Mouse (Mus musculus): ENCODE results near the gene Clip1.

The Clip1 gene

DNA sequence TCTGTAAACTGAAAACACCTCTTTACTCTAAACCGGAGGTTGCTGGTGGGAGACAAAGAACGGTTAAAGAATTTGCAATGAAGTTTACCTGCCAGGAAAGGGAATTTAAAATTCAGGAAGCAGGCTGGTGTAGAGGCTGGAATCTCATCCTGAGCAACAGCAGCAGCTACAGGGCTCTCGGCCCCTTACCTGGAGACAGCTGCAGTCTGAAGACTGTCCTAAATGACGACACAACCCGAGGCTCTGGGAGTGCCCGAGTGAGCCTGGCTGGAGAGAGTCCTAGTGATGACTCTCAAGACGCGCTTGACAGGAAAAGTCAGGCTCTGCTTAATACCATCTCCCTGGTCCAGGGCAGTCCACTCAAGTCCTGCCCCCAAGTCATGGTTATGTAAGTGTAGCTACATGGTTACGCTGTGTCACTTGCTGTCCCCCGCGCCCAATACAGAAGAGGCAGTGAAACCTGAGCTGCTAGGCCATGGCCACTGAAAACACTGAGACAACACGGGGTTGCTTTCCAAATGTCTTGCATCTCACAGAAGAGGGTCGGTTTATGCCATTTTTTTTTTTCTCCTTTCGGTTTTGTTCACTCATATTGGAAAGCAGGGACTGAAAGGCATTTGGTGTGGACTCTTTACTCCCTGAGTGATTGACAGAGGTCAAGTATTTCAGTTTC lies 13.5 kb downstream of the Clip1 start:
- DNase-seq (ENCODE audit: low spot score in 2 of 2): no peak

DNA sequence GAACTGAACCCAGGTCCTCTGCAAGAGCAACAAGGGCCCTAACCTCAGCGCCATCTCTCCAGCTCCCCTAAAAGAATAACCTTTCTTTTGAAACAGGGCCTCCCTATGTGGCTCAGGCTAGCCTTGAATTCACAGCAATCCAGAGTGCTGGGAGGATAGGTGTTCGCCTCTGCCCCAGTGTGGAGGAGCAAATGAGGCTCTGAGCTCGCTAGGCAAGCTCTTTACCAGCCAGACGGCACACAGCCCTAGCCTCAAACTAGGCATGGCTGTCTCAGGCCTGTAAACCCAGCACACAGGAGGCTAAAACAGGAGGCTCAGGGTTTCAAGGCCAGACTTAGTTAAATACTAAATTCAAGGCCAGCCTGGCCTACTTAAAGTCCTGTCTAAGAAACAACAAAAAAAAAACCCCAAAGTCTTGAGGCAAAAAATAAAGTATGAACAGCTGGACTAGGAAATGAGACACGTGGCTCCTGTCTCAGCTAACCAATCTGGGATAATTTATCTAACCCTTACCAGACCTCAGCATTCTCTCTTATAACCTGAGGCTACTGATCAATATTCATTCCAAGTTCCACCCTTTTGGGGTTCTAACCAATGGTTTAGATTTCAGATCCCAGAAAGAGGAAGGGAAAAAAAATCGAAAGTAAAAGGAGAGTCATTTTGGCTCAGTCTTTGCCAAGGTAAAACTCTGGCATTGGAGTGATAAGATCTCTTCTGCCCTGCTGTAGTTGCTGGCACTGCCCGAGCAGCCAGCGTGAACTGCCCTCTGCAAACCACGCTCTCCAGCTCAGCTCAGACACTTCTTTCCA lies 14.2 kb downstream of the Clip1 start:
- DNase-seq (ENCODE audit: low spot score in 2 of 2): no peak

DNA sequence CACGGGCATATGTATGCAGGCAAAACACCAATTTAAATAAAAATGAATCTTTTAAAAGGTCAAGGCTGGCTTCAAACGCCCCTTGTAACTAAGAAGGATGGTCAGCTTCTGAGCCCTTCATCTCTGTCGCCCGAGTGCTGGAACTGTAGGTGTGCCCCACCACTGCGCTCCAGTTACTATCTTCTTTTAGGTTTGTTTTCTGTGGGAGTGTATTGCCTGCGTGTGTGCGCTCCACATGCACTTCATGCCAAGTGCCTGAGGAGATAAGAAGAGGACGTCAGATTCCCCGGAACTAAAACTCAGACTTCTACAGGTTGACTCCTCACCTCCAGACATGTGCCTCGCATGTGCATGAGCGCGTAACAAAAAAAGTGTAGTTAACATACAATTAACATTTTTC lies 16.5 kb downstream of the Clip1 start:
- DNase-seq (ENCODE audit: low spot score in 2 of 2): no peak

DNA sequence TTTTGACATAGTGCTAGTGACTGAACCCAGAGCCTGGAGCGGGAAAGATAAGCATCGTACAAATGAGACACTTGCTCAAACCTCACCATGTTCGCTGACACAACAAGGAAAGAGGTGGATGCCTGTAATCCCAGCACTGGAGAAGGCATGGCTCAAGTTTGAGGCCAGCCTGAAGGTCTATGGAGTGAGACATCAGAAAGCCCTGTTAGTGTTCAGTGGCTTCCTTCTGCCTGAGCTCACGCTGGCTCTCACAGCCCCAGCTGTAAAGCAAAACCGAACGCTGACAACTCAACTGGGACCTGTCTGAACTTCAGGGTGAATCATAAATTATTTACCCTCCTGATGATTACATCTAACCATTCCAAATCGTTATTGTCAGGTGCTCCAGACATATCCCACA lies 18.5 kb downstream of the Clip1 start:
- DNase-seq (ENCODE audit: low spot score in 2 of 2): no peak

DNA sequence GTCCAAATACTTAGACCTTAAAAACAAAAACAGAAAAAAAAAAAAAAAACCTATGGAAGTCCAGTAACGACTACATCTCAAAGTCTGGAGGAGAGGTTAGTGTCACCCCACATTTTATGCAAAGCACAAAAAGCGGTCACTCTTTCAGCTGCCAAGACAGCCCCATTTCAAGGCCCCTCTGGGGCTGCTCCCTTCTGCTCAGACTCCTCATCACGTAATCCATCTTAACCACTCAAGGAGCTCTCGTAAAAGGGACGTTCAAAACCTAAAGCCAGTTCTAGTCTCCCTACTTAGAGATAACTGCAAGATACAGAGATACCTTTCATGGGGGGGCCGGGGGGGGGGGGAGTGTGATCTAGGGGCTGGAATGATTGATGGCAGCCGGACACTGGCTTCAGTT lies 20.1 kb downstream of the Clip1 start:
- no peak for DNase-seq (ENCODE audit: low spot score in 2 of 2)

DNA sequence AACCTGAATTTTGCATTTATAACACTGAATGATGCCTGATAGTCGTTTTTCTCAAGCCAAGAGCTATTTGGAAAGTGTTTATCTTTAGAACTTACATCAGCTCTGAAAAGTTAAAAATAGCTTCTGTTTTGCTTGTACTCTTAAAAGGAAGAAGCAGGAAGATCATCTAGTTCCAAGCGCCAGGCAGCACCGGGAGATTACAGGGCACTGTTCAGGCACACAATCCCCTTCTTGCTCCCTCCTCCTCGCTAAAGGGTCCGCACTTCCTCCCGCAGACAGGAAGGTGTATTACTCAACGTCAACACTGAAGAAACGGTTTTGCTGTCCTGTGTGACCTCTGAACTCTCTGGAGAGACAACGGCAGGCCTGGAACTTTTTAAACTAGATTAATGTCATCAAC lies 22.4 kb downstream of the Clip1 start:
- DNase-seq (ENCODE audit: low spot score in 2 of 2): no peak

DNA sequence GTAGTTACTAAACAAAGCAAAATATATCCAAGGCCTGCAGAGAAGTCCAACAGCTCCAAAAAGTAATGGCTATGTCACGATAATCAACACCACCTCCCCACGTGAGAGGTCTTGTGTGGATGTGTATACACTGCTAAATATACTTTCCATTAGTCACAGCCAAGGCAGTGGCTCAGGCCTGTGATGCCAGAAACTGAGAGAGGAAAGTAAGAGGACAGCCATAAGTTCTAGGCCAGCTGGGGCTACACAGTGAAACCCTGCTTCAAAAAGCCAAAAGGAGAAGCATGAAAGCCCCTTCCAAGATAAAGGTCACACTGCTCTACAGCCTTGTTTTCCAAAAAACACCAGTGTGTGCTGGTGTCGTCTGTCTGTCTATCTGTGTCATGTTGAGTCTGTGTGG lies 22.8 kb downstream of the Clip1 start:
- DNase-seq (ENCODE audit: low spot score in 2 of 2): peak in 1 of 2 experiments; percentile 45

DNA sequence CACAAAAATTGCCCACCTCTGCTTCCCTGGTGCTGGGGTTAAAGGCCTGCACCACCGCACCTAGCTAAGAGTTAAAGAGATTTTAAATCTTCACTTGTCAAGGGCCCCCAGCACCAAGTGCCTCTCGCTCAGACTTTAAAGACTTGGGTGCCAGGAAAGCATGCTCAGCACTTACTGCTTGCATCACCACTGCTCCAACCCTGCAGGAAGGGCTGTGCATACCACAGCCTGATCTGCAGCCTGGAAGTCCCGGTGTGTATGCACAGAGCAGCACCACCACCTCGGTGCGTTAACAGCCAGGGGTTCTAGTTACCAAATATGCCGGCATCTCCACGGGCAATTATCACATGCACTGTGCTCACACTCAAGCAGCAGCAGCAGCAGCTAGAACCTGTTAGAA lies 26.8 kb downstream of the Clip1 start:
- DNase-seq (ENCODE audit: low spot score in 2 of 2): no peak

DNA sequence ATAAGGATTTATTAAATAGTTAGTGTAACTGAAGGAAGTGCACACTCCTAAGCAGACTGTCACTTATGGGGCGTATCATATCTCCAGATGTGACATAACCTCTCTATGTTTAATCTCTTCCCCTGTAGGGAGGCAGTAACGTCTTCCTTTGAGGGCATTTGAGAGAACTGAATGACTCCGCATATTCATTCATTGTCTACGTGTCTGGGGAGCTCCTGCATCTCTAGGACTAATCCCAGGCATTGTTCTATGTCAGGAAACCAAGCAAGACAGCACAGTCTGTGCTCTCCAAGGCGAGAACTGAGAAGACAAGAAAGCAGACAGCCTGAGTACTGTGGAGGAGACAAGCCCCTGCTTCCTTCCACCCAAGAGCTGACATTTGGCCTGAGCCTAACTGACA lies 29.5 kb downstream of the Clip1 start:
- no peak for DNase-seq (ENCODE audit: low spot score in 2 of 2)

DNA sequence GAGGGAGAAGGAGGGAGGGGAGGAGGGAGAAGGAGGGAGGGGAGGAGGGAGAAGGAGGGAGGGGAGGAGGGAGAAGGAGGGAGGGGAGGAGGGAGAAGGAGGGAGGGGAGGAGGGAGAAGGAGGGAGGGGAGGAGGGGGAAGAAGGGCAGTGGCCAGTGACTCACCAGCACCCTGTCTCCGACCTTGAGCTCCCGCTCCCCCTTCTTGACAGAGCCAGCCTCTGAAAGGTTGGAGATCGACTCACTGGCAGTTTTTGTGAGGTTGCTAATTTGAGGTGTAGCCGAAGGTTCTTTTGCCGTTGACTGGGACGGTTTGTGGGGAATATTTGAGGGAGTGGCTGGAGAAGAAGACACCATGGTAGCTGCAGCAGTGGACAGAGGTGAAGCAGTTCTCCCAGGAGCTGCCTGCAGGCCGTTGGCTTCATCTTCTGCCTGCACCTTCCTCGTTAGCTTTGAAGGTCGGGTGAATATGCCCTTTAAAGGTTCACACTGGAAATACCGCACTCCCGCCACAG lies 31.1 kb downstream of the Clip1 start:
- no peak for DNase-seq (ENCODE audit: low spot score in 2 of 2)

DNA sequence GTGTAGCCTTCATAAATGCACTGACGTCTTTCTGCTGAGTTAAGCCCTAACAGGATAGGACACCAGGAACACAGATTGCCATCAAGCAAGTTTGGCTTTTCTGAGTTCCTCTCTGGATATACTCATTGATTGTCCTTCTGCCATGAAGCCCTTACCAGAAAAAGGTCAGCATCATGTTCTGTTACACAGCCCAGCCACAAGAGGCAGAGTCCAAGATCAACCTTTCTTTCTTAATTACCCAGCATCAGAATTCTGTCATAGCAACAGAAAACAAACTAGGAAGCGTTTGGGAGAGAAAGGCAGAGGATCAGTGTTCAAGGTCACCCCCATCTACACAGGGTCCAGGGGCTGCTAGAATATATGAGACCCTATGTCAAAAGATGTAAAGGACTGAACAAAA lies 33.6 kb downstream of the Clip1 start:
- no peak for DNase-seq (ENCODE audit: low spot score in 2 of 2)

DNA sequence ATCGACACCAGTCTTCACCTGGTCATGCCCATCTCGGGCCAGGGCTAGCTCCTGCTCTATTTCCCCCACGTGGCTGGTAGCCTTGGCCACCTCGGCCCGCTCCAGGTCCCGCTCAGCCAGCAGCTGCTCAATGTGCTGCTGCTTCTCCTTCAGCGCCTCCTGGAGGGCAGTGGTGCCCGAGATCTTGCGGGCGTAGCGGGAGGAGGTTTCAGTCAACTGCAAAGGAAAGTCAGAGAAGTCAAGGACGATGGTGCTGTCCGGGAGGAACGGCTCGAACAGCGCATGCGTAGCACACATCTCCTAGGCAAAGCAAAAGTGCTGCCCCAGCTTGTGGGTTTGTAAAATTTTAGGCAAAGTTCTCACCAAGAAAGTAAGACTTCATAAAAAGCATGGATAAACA lies 42.0 kb downstream of the Clip1 start:
- no peak for DNase-seq (ENCODE audit: low spot score in 2 of 2)

DNA sequence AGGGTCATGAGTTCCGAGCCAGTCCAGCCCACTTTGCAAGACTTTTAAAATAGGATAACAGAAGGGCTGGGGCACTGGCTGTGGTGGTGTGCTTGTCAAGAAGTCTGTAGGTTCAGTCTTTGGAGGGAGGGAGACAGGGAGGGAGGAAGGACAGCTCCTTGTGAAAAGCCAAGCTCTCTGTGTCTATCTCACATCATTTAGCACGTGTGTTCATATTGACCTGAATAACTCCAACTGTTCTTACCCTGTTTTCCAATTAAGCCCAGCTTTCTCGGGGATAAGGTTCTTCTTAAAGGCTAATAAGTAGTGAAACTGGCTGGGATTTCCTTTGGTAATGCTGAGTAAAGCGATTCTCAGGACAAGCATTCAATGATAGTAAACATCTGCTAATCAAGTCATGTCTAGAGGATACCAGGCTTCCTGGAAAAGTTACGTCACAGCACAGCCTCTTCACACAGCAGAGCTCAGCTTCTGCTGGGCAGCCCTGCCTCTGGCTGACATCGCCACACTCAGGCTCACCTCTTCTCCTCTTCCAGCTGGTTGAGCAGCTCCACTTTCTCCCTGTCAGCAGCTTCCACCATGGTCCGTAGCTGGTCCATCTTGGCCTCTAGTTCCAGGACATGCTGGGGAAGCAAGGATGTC lies 43.0 kb downstream of the Clip1 start:
- no peak for DNase-seq (ENCODE audit: low spot score in 2 of 2)

DNA sequence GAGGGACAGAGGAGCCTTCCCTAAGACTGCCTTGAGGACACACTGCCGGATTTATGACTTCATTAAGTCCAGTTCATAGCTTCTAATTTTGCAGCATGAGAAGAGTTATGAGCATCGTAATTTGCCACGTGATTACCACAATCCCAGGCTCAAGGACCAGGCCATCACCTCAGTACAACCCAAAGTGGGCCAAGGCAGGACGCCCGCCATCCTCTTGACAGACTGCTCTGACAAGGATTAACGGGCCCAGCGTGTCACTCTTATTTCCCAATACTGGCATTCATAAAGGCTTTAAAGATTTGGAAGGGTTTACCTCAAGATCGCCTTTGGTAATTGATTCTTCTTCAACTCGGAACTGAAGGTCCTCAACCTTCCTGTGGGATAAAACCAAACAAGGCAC lies 44.2 kb downstream of the Clip1 start:
- no peak for DNase-seq (ENCODE audit: low spot score in 2 of 2)

DNA sequence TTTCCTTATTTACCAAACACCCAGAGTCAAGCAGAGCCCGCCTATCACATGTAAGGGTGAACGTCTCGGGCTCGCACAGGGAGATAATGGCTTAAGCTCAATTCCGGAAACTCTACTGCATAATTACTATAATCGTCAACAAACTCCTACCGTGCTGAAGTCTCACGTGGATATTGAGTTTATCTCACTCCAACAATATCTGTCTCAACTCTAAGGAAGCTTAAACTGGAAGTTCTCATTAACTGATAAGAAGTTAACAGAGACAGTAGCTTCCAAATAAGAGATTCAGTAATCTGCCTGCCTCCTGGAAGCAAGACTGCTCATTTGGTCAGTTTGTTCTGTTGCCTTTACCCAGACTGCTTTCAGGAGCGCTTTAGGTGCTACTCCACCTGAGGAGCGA lies 53.2 kb downstream of the Clip1 start:
- no peak for DNase-seq (ENCODE audit: low spot score in 2 of 2)

DNA sequence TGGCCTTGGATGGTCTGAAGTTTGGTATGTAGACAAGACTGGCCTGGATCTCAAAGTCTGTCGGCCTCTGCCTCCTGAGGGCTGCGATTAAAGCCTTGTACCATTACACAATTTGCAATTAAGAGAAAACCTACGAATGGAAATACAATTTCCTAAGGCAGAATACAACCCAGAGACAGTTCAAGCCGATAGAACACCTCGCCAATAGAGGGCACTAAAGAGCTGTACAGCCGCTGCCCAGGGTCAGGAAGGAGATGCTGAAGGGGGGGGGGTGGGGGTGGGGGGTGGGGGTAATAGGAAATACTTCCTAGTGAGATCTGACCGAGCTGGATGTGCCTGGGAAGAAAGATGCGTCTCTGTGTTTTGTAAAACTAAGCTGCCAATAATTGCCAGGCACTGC lies 57.8 kb downstream of the Clip1 start:
- peak; percentile 38 to 64 for DNase-seq (ENCODE audit: low spot score in 2 of 2)

DNA sequence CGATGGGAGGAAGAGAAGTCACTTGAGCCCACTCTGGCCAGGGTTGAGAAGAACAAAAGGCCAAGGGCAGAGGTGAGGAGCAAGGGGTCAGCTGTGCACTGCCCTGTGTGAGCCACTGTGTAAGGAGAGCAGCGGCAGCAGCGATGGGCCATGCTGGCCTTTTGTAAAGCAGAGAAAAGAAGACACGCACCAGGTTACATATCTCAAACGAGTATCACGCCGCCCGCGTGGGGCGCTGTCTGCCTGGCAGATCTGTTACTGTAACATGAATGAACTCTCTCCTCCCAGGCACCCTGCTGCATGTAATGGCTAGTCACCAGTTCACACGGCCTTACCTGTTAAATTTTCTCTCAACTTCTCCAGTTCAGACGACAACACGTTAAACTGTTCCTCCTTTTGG lies 62.0 kb downstream of the Clip1 start:
- no peak for DNase-seq (ENCODE audit: low spot score in 2 of 2)

DNA sequence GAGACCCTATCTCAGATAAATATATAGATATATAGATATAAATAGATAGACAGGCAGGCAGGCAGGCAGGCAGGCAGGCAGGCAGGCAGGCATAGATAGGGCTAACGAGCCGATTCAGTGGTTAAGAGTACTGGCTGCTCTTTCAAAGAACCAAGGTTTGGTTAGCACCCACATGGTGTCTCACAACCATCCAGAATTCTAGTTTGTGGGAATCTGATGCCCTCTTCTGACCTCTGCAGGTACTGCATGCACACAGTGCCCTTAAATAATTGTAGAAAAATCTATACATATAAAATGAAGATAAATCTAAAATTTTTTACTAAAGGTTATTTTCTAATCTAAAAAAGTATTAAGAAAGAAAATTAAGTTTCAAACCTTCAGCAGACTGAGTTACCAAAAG lies 65.9 kb downstream of the Clip1 start:
- DNase-seq (ENCODE audit: low spot score in 2 of 2): peak in 1 of 2 experiments; percentile 39

DNA sequence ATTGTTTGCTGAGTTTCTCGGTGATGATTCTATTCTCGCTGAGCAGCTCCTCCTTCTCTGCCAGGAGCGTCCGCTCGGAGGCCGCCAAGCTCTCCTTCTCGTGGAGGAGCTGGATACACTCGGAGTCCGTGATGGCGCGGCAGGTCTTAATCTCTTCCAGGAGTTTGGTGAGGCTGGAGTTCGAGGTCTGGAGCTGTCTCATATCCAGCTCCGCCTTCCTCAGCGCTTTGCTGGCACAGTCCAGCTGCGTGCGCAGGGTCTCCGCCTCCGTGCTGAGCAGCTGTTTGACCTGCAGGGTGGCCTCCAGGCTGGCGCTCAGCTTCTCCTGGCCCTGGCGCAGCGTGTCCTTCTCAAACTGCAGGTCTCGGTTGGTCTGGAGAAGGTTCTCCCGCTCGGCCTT lies 70.2 kb downstream of the Clip1 start:
- no peak for DNase-seq (ENCODE audit: low spot score in 2 of 2)

DNA sequence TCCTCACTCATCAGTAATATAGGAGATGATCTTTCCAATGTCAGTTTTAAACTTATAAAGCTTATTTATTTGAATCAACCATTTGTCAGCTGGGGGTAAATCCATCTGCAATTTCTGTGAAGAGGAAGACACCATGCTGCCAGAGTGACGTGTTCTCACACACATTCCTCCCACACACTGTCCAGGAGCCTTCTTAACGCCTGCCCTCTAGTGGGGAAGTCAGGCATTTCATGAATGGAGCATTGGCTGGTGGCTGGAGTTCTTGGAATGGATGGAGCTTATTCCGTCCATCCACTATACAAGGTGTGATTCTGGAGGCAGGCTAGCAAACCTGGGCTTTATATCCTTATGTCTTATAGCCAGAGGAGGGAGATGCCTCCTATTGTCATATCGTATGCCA lies 74.6 kb downstream of the Clip1 start:
- peak; percentile 88 to 94 for DNase-seq (ENCODE audit: low spot score in 2 of 2)

DNA sequence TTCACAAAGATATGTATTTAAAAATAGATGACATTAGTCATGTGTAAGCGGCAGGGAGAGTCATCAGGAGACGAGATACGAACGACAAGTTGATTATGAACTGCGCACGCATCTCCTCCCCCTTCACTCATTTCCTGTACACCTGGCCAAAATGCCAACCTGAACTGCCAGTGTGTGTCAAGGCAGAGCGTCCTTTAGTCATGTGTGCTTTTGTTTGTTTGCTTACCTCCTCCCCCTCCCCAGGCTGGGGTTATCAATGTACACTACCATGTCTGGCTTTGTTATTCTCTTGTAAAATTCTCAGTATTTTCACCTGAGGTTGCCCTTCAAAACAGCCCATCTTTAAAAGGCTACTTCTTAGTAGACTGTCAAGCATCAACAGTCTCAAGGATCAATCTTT lies 75.0 kb downstream of the Clip1 start:
- no peak for DNase-seq (ENCODE audit: low spot score in 2 of 2)

DNA sequence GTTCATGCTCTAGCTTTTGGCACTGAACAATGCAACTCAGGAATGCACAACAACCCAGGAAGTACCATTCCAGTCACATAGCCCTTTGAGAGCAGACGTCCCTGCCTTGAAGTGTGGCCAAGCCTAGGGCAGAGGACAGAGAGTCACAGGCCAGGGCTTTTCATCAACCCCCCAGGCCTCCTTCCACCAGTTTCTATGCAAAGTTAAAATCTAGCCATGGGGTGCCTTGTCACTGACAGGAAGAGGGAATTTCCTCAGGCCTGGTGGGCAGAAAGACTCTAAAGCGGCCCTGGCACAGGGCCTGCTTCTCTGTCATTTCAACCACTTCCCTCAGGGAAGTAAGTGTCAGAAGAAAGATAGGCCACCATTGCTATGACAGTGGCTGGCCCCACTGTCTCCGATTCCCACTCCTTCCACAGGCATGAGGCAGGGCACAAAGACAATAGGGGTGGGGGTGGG lies 77.2 kb downstream of the Clip1 start:
- DNase-seq (ENCODE audit: low spot score in 2 of 2): no peak

DNA sequence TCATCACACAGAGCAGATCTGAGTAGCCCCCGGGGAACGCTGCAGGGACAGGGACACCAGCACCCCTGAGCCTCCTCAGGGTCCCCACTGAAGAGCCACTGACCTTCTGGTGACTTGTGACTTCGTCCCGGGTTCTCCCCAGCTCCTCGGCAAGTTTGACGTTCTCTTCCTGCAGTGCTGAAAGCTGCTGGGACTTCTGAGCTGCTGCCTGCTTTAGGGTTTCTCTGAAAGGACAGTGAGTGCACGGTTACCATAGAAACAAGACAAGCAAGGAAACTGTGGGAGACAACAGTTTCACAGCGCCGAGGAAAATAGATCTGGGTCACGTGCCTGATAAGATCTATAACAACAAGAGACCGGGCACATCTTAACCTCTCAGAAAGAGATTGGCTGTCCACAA lies 80.9 kb downstream of the Clip1 start:
- peak; percentile 53 to 79 for DNase-seq (ENCODE audit: low spot score in 2 of 2)

Data from frontal cortex, postnatal 36 days (tissue).